Mouse (Mus musculus): Measurements from ENCODE around the gene Dcbld2. TPM values are rescaled to one million over a fixed set of nuclear protein-coding genes. Genes with fewer than 3 reads are reported as not detected.
"Not testable (repeated sequence)": the region's sequence is repeated elsewhere in the genome, so short reads cannot be mapped to it uniquely, and the experiment has no call there.

Gene Dcbld2
- polyA plus RNA-seq, 1 experiment from 2014 or later, result 8.7 TPM

- Histone ChIP-seq H3K36me3 (replicated peaks; ENCODE audit: control insufficient read depth, insufficient read depth) (peaks cover 44% of the 10 kb centered on the region), H3K4me3 (replicated peaks; ENCODE audit: low read length) (no peak overlapping the region), H3K9me3 (ENCODE audit: control insufficient read depth, low read length) (no peaks in the 10 kb centered on the region), H3K4me2 (replicated peaks) (no peak overlapping the region), H3K9ac (no peak overlapping the region), H3K4me1 (replicated peaks; ENCODE audit: control insufficient read depth, insufficient read depth, low read length) (no peaks in the 10 kb centered on the region), H3K27me3 (ENCODE audit: control insufficient read depth, insufficient read depth, low read length) (no peaks in the 10 kb centered on the region), H3K27ac (no peak overlapping the region)
- WGBS, result 90% methylated on average over 5 of the region's 5 CpGs
- no peak for ATAC-seq (ENCODE audit: low FRiP score)
- DNase-seq (ENCODE audit: low spot score), result no peak
Measured at GRCm38 (mm10) chr16:58456445-58456844, 48.2 kb downstream of the Dcbld2 start.

GRCm38 (mm10) chr16:58456991-58457390 lies 48.7 kb downstream of the Dcbld2 start:
- WGBS, result 91% methylated on average over 6 of the region's 6 CpGs
- H3K27me3 ChIP-seq (ENCODE audit: control insufficient read depth, insufficient read depth, low read length), result no peaks in the 10 kb centered on the region
- no peak for DNase-seq (ENCODE audit: low spot score)
- no peak overlapping the region for H3K9ac ChIP-seq
- H3K4me3 ChIP-seq (replicated peaks; ENCODE audit: low read length), result no peak overlapping the region
- H3K4me1 ChIP-seq (replicated peaks; ENCODE audit: control insufficient read depth, insufficient read depth, low read length), result no peaks in the 10 kb centered on the region
- H3K27ac ChIP-seq, result no peak overlapping the region
- no peak overlapping the region for H3K4me2 ChIP-seq (replicated peaks)
- no peaks in the 10 kb centered on the region for H3K9me3 ChIP-seq (ENCODE audit: control insufficient read depth, low read length)
- ATAC-seq (ENCODE audit: low FRiP score), result no peak
- H3K36me3 ChIP-seq (replicated peaks; ENCODE audit: control insufficient read depth, insufficient read depth), result peaks cover 44% of the 10 kb centered on the region

GRCm38 (mm10) chr16:58459966-58460365 lies 51.7 kb downstream of the Dcbld2 start:
- not testable (repeated sequence) for H3K4me2 ChIP-seq (replicated peaks); H3K9me3 ChIP-seq (ENCODE audit: control insufficient read depth, low read length); H3K4me3 ChIP-seq (replicated peaks; ENCODE audit: low read length); ATAC-seq (ENCODE audit: low FRiP score); H3K4me1 ChIP-seq (replicated peaks; ENCODE audit: control insufficient read depth, insufficient read depth, low read length); H3K27ac ChIP-seq; DNase-seq (ENCODE audit: low spot score); H3K9ac ChIP-seq; H3K27me3 ChIP-seq (ENCODE audit: control insufficient read depth, insufficient read depth, low read length)
- H3K36me3 ChIP-seq (replicated peaks; ENCODE audit: control insufficient read depth, insufficient read depth), result peaks cover 66% of the 10 kb centered on the region
- 46% methylated on average over 3 of the region's 3 CpGs for WGBS

GRCm38 (mm10) chr16:58460386-58460785 lies 52.1 kb downstream of the Dcbld2 start:
- Histone ChIP-seq H3K4me2 (replicated peaks) (no peak overlapping the region), H3K9me3 (ENCODE audit: control insufficient read depth, low read length) (no peaks in the 10 kb centered on the region), H3K27me3 (ENCODE audit: control insufficient read depth, insufficient read depth, low read length) (no peaks in the 10 kb centered on the region), H3K27ac (no peak overlapping the region), H3K9ac (no peak overlapping the region), H3K4me3 (replicated peaks; ENCODE audit: low read length) (no peak overlapping the region), H3K4me1 (replicated peaks; ENCODE audit: control insufficient read depth, insufficient read depth, low read length) (no peaks in the 10 kb centered on the region), H3K36me3 (replicated peaks; ENCODE audit: control insufficient read depth, insufficient read depth) (peaks cover 70% of the 10 kb centered on the region)
- no peak for DNase-seq (ENCODE audit: low spot score)
- no peak for ATAC-seq (ENCODE audit: low FRiP score)
- WGBS, result 95% methylated on average over 10 of the region's 10 CpGs

- H3K27me3 ChIP-seq (ENCODE audit: control insufficient read depth, insufficient read depth, low read length), result no peaks in the 10 kb centered on the region
- H3K9me3 ChIP-seq (ENCODE audit: control insufficient read depth, low read length), result no peaks in the 10 kb centered on the region
- ATAC-seq (ENCODE audit: low FRiP score), result no peak
- 92% methylated on average over 2 of the region's 2 CpGs for WGBS
- peaks cover 77% of the 10 kb centered on the region for H3K36me3 ChIP-seq (replicated peaks; ENCODE audit: control insufficient read depth, insufficient read depth)
- no peak overlapping the region for H3K4me3 ChIP-seq (replicated peaks; ENCODE audit: low read length)
- no peak overlapping the region for H3K4me2 ChIP-seq (replicated peaks)
- no peak overlapping the region for H3K27ac ChIP-seq
- no peak overlapping the region for H3K9ac ChIP-seq
- DNase-seq (ENCODE audit: low spot score), result no peak
- H3K4me1 ChIP-seq (replicated peaks; ENCODE audit: control insufficient read depth, insufficient read depth, low read length), result no peaks in the 10 kb centered on the region
Measured at GRCm38 (mm10) chr16:58461856-58462518, 53.7 kb downstream of the Dcbld2 start.

GRCm38 (mm10) chr16:58462519-58462918 lies 54.3 kb downstream of the Dcbld2 start:
- no peak for ATAC-seq (ENCODE audit: low FRiP score)
- Histone ChIP-seq H3K4me3 (replicated peaks; ENCODE audit: low read length) (no peak overlapping the region), H3K4me1 (replicated peaks; ENCODE audit: control insufficient read depth, insufficient read depth, low read length) (no peaks in the 10 kb centered on the region), H3K36me3 (replicated peaks; ENCODE audit: control insufficient read depth, insufficient read depth) (peaks cover 77% of the 10 kb centered on the region), H3K9me3 (ENCODE audit: control insufficient read depth, low read length) (no peaks in the 10 kb centered on the region), H3K9ac (no peak overlapping the region), H3K27ac (no peak overlapping the region), H3K27me3 (ENCODE audit: control insufficient read depth, insufficient read depth, low read length) (no peaks in the 10 kb centered on the region), H3K4me2 (replicated peaks) (no peak overlapping the region)
- WGBS, result 94% methylated on average over 2 of the region's 2 CpGs
- no peak for DNase-seq (ENCODE audit: low spot score)

GRCm38 (mm10) chr16:58464051-58464450 lies 55.8 kb downstream of the Dcbld2 start:
- H3K36me3 ChIP-seq (replicated peaks; ENCODE audit: control insufficient read depth, insufficient read depth), result peaks cover 65% of the 10 kb centered on the region
- ATAC-seq (ENCODE audit: low FRiP score) (no peak), DNase-seq (ENCODE audit: low spot score) (no peak)
- 96% methylated on average over 14 of the region's 14 CpGs for WGBS
- no peaks in the 10 kb centered on the region for H3K4me1 ChIP-seq (replicated peaks; ENCODE audit: control insufficient read depth, insufficient read depth, low read length)
- H3K4me3 ChIP-seq (replicated peaks; ENCODE audit: low read length), result no peak overlapping the region
- H3K9ac ChIP-seq, result no peak overlapping the region
- H3K9me3 ChIP-seq (ENCODE audit: control insufficient read depth, low read length), result no peaks in the 10 kb centered on the region
- H3K4me2 ChIP-seq (replicated peaks), result no peak overlapping the region
- no peak overlapping the region for H3K27ac ChIP-seq
- H3K27me3 ChIP-seq (ENCODE audit: control insufficient read depth, insufficient read depth, low read length), result no peaks in the 10 kb centered on the region

- H3K9ac ChIP-seq, result no peak overlapping the region
- no peak overlapping the region for H3K4me2 ChIP-seq (replicated peaks)
- H3K4me3 ChIP-seq (replicated peaks; ENCODE audit: low read length), result no peak overlapping the region
- peaks cover 59% of the 10 kb centered on the region for H3K36me3 ChIP-seq (replicated peaks; ENCODE audit: control insufficient read depth, insufficient read depth)
- H3K9me3 ChIP-seq (ENCODE audit: control insufficient read depth, low read length), result no peaks in the 10 kb centered on the region
- 90% methylated on average over 9 of the region's 9 CpGs for WGBS
- ATAC-seq (ENCODE audit: low FRiP score), result no peak
- H3K27ac ChIP-seq, result no peak overlapping the region
- no peak for DNase-seq (ENCODE audit: low spot score)
- no peaks in the 10 kb centered on the region for H3K27me3 ChIP-seq (ENCODE audit: control insufficient read depth, insufficient read depth, low read length)
- no peaks in the 10 kb centered on the region for H3K4me1 ChIP-seq (replicated peaks; ENCODE audit: control insufficient read depth, insufficient read depth, low read length)
Measured at GRCm38 (mm10) chr16:58465412-58465811, 57.2 kb downstream of the Dcbld2 start.

GRCm38 (mm10) chr16:58470061-58470460 lies 61.8 kb downstream of the Dcbld2 start:
- ATAC-seq (ENCODE audit: low FRiP score) (no peak), DNase-seq (ENCODE audit: low spot score) (no peak)
- Histone ChIP-seq H3K9me3 (ENCODE audit: control insufficient read depth, low read length) (no peaks in the 10 kb centered on the region), H3K27ac (no peak overlapping the region), H3K36me3 (replicated peaks; ENCODE audit: control insufficient read depth, insufficient read depth) (peaks cover 46% of the 10 kb centered on the region), H3K4me3 (replicated peaks; ENCODE audit: low read length) (no peak overlapping the region), H3K9ac (no peak overlapping the region), H3K4me1 (replicated peaks; ENCODE audit: control insufficient read depth, insufficient read depth, low read length) (no peaks in the 10 kb centered on the region), H3K27me3 (ENCODE audit: control insufficient read depth, insufficient read depth, low read length) (no peaks in the 10 kb centered on the region), H3K4me2 (replicated peaks) (no peak overlapping the region)
- 88% methylated on average over 8 of the region's 8 CpGs for WGBS

- Histone ChIP-seq H3K9ac (no peak overlapping the region), H3K27ac (no peak overlapping the region), H3K27me3 (ENCODE audit: control insufficient read depth, insufficient read depth, low read length) (no peaks in the 10 kb centered on the region), H3K9me3 (ENCODE audit: control insufficient read depth, low read length) (no peaks in the 10 kb centered on the region), H3K4me2 (replicated peaks) (no peak overlapping the region), H3K36me3 (replicated peaks; ENCODE audit: control insufficient read depth, insufficient read depth) (peaks cover 38% of the 10 kb centered on the region), H3K4me3 (replicated peaks; ENCODE audit: low read length) (no peak overlapping the region), H3K4me1 (replicated peaks; ENCODE audit: control insufficient read depth, insufficient read depth, low read length) (no peaks in the 10 kb centered on the region)
- DNase-seq (ENCODE audit: low spot score), result no peak
- no peak for ATAC-seq (ENCODE audit: low FRiP score)
- WGBS, result 91% methylated on average over 4 of the region's 4 CpGs
Measured at GRCm38 (mm10) chr16:58470841-58471240, 62.6 kb downstream of the Dcbld2 start.
